ENCODE assay signal across 9 mouse cellular contexts in genomic region chr15:80215716-80216479, GRCm38 (mm10). TPM values are rescaled to one million over a fixed set of nuclear protein-coding genes. Genes with fewer than 3 reads are reported as not detected.
DNase-seq lines count a peak whose midpoint lies in the region; ATAC-seq and TF ChIP-seq lines count a peak whose summit lies in the region.
"Had no signal": no experiment of that assay in that cellular context is flagged by ENCODE, and none has a peak within 500 bp of the region (broad histone marks: within the 10 kb centered on the region; RNA-seq: fewer than 3 reads in every experiment).

No protein-coding gene starts in this region.

- H3K4me3 ChIP-seq in forebrain, postnatal 0 days (ENCODE audit: low read depth, low read length) = no peak overlapping the region
- no peak overlapping the region for H3K4me3 ChIP-seq in forebrain, embryonic 13.5 days
- H3K4me3 ChIP-seq in liver, adult 2 months (ENCODE audit: insufficient read depth, low read depth, low read length) = no peak overlapping the region
- no peak overlapping the region for H3K4me3 ChIP-seq in liver, embryonic 11.5 days (ENCODE audit: low read depth, low read length)
- H3K4me3 ChIP-seq in ES-E14 (ENCODE audit: insufficient read depth in 1 of 2, low read depth in 1 of 2, low read length in 2 of 2, poor library complexity in 1 of 2, severe bottlenecking in 1 of 2) = peak overlapping the region in 1 of 2 experiments; percentile 17; a peak in 1 of 4 replicates
- H3K4me3 ChIP-seq in limb, embryonic 14.5 days (replicated peaks; ENCODE audit: low read length) = no peak overlapping the region
- no peak overlapping the region for H3K4me3 ChIP-seq in neural tube, embryonic 15.5 days (replicated peaks)

- peak; percentile 45 for ATAC-seq in forebrain, postnatal 0 days
- ATAC-seq in forebrain, embryonic 13.5 days = no peak
- ATAC-seq in liver, embryonic 11.5 days (replicated peaks; ENCODE audit: low FRiP score) = no peak
- no peak for ATAC-seq in limb, embryonic 14.5 days (ENCODE audit: low FRiP score, low read depth)
- ATAC-seq in erythroblast, adult 5-6 weeks (replicated peaks; ENCODE audit: low FRiP score, poor library complexity, severe bottlenecking) = no peak
- ATAC-seq in neural tube, embryonic 15.5 days (ENCODE audit: low FRiP score) = no peak

- H3K79me2 ChIP-seq in liver, adult 2 months (ENCODE audit: control insufficient read depth, insufficient read depth, low read length) = no peaks in the 10 kb centered on the region

- H3K27me3 ChIP-seq in forebrain, postnatal 0 days (ENCODE audit: insufficient read depth, low read length) = no peaks in the 10 kb centered on the region
- H3K27me3 ChIP-seq in forebrain, embryonic 13.5 days = no peaks in the 10 kb centered on the region
- no peaks in the 10 kb centered on the region for H3K27me3 ChIP-seq in liver, adult 2 months (ENCODE audit: control insufficient read depth, insufficient read depth, low read length)
- H3K27me3 ChIP-seq in liver, embryonic 11.5 days (replicated peaks; ENCODE audit: control insufficient read depth, insufficient read depth, low read length) = peaks cover 7% of the 10 kb centered on the region; the same call in 1 of the 2 replicates
- no peaks in the 10 kb centered on the region for H3K27me3 ChIP-seq in limb, embryonic 14.5 days (ENCODE audit: control insufficient read depth, insufficient read depth, low read length)
- no peaks in the 10 kb centered on the region for H3K27me3 ChIP-seq in neural tube, embryonic 15.5 days (replicated peaks)

- peaks cover 35% of the 10 kb centered on the region for H3K36me3 ChIP-seq in forebrain, postnatal 0 days (ENCODE audit: insufficient read depth)
- H3K36me3 ChIP-seq in forebrain, embryonic 13.5 days (ENCODE audit: poor library complexity, severe bottlenecking) = peaks cover 27% of the 10 kb centered on the region
- no peaks in the 10 kb centered on the region for H3K36me3 ChIP-seq in liver, adult 2 months (ENCODE audit: control insufficient read depth, insufficient read depth, low read length)
- H3K36me3 ChIP-seq in liver, embryonic 11.5 days (ENCODE audit: control insufficient read depth, insufficient read depth, low read length) = no peaks in the 10 kb centered on the region
- H3K36me3 ChIP-seq in ES-E14 (ENCODE audit: control insufficient read depth, insufficient read depth, low read length, poor library complexity, severe bottlenecking) = no peaks in the 10 kb centered on the region
- H3K36me3 ChIP-seq in limb, embryonic 14.5 days (ENCODE audit: control insufficient read depth, insufficient read depth, low read length) = peaks cover 32% of the 10 kb centered on the region
- H3K36me3 ChIP-seq in neural tube, embryonic 15.5 days = peaks cover 35% of the 10 kb centered on the region

- in situ Hi-C loops in ES-E14 (cut with MboI; ENCODE audit: low sequenced_read_pairs in 2 of 2, unreplicated experiment in 2 of 2) = no loop called here

- no peaks in the 10 kb centered on the region for H3K4me1 ChIP-seq in forebrain, postnatal 0 days (ENCODE audit: insufficient read depth)
- no peaks in the 10 kb centered on the region for H3K4me1 ChIP-seq in forebrain, embryonic 13.5 days
- no peaks in the 10 kb centered on the region; the same call in 1 of the 2 replicates for H3K4me1 ChIP-seq in liver, adult 2 months (ENCODE audit: control insufficient read depth, insufficient read depth, low read length)
- peaks cover 7% of the 10 kb centered on the region for H3K4me1 ChIP-seq in liver, embryonic 11.5 days (replicated peaks; ENCODE audit: control insufficient read depth, insufficient read depth, low read length)
- peaks cover 2 to 12% of the 10 kb centered on the region in 2 experiments; a peak in 1 of 4 replicates for H3K4me1 ChIP-seq in ES-E14 (ENCODE audit: control insufficient read depth in 2 of 2, insufficient read depth in 2 of 2, low read length in 2 of 2, poor library complexity in 1 of 2)
- H3K4me1 ChIP-seq in limb, embryonic 14.5 days (ENCODE audit: control insufficient read depth, insufficient read depth, low read length) = no peaks in the 10 kb centered on the region
- 0 out of 2 replicates have a peak, but pooled peaks cover 5% of the 10 kb centered on the region for H3K4me1 ChIP-seq in neural tube, embryonic 15.5 days

- TF ChIP-seq POLR2A in liver, adult 2 months (IDR thresholded peaks at IDR 0.05; ENCODE audit: extremely low read depth, insufficient read depth, low read length) = no peak
- no peak for TF ChIP-seq POLR2A in limb, embryonic 14.5 days (IDR thresholded peaks at IDR 0.05; ENCODE audit: borderline replicate concordance, extremely low read depth, insufficient read depth, insufficient read length)

- H3K27ac ChIP-seq in forebrain, postnatal 0 days (ENCODE audit: low read depth, low read length) = no peak overlapping the region
- H3K27ac ChIP-seq in forebrain, embryonic 13.5 days = no peak overlapping the region
- H3K27ac ChIP-seq in liver, adult 2 months (replicated peaks; ENCODE audit: insufficient read depth, low read depth, low read length) = no peak overlapping the region
- no peak overlapping the region for H3K27ac ChIP-seq in liver, embryonic 11.5 days (ENCODE audit: low read depth, low read length)
- peak overlapping the region; percentile 30; the same call in 1 of the 2 replicates for H3K27ac ChIP-seq in ES-E14 (ENCODE audit: insufficient read depth, low read depth, low read length, poor library complexity, severe bottlenecking)
- no peak overlapping the region for H3K27ac ChIP-seq in limb, embryonic 14.5 days (replicated peaks; ENCODE audit: low read depth, low read length)
- no peak overlapping the region for H3K27ac ChIP-seq in neural tube, embryonic 15.5 days (replicated peaks)

- DNase-seq in forebrain, postnatal 0 days = peak; percentile 43
- no peak for DNase-seq in liver, adult 2 months (ENCODE audit: extremely low read depth, low read depth, low spot score)
- DNase-seq in liver, embryonic 11.5 days (ENCODE audit: low spot score) = no peak
- DNase-seq in ES-E14 (ENCODE audit: low read depth, low spot score) = no peak
- DNase-seq in limb, embryonic 14.5 days (ENCODE audit: low spot score) = peak; percentile 55

- H3K9me3 ChIP-seq in forebrain, postnatal 0 days (ENCODE audit: low read length) = no peaks in the 10 kb centered on the region
- no peaks in the 10 kb centered on the region for H3K9me3 ChIP-seq in forebrain, embryonic 13.5 days (replicated peaks)
- no peaks in the 10 kb centered on the region for H3K9me3 ChIP-seq in liver, embryonic 11.5 days (ENCODE audit: control insufficient read depth, low read length)
- no peaks in the 10 kb centered on the region for H3K9me3 ChIP-seq in ES-E14 (ENCODE audit: control insufficient read depth, insufficient read depth, low read depth, low read length)
- H3K9me3 ChIP-seq in limb, embryonic 14.5 days (ENCODE audit: control insufficient read depth, low read length) = no peaks in the 10 kb centered on the region
- no peaks in the 10 kb centered on the region for H3K9me3 ChIP-seq in neural tube, embryonic 15.5 days (replicated peaks)

- H3K9ac ChIP-seq in forebrain, postnatal 0 days = no peak overlapping the region
- no peak overlapping the region for H3K9ac ChIP-seq in forebrain, embryonic 13.5 days
- H3K9ac ChIP-seq in liver, adult 2 months (ENCODE audit: low read depth, low read length) = no peak overlapping the region
- H3K9ac ChIP-seq in liver, embryonic 11.5 days (ENCODE audit: low read depth, low read length) = no peak overlapping the region
- peak overlapping the region; percentile 28; the same call in 1 of the 2 replicates for H3K9ac ChIP-seq in ES-E14 (ENCODE audit: insufficient read depth, low read depth, low read length, poor library complexity, severe bottlenecking)
- H3K9ac ChIP-seq in limb, embryonic 14.5 days (ENCODE audit: low read depth, low read length, severe bottlenecking) = no peak overlapping the region
- no peak overlapping the region for H3K9ac ChIP-seq in neural tube, embryonic 15.5 days (replicated peaks)

- no peak overlapping the region for H3K4me2 ChIP-seq in forebrain, postnatal 0 days (ENCODE audit: low read depth)
- no peak overlapping the region for H3K4me2 ChIP-seq in forebrain, embryonic 13.5 days
- H3K4me2 ChIP-seq in liver, embryonic 11.5 days = no peak overlapping the region
- H3K4me2 ChIP-seq in limb, embryonic 14.5 days (replicated peaks; ENCODE audit: low read depth, low read length, severe bottlenecking) = no peak overlapping the region
- H3K4me2 ChIP-seq in neural tube, embryonic 15.5 days = no peak overlapping the region

- 19% methylated on average over 10 of the region's 10 CpGs for WGBS in forebrain, postnatal 0 days
- WGBS in forebrain, embryonic 13.5 days = 24% methylated on average over 8 of the region's 10 CpGs
- 27% methylated on average over 10 of the region's 10 CpGs for WGBS in liver, adult 2 months
- 17% methylated on average over 10 of the region's 10 CpGs for WGBS in liver, embryonic 11.5 days
- 17% methylated on average over 9 of the region's 10 CpGs for WGBS in limb, embryonic 14.5 days
- 18% methylated on average over 10 of the region's 10 CpGs for WGBS in neural tube, embryonic 15.5 days

- peak; percentile 56 for TF ChIP-seq CTCF in forebrain, postnatal 0 days (IDR thresholded peaks at IDR 0.05; ENCODE audit: low read depth)
- TF ChIP-seq CTCF in liver, adult 2 months (IDR thresholded peaks at IDR 0.05; ENCODE audit: low read depth, low read length) = peak; percentile 62

RNA-seq across cellular contexts. Expression of gene Mief1, which starts 17.9 kb away (rescaled TPM):
- 28.1 and 37.0 TPM in 2 replicates for total RNA-seq in forebrain, postnatal 0 days (2014; rRNA removed)
- polyA plus RNA-seq in forebrain, postnatal 0 days (2015; fragmentation: Nextera tagmentation; extraction: Ambion mirVana) = 13.5 and 20.0 TPM in 2 replicates
- 39.6 and 40.3 TPM in 2 replicates for polyA plus RNA-seq in forebrain, embryonic 13.5 days (2015; fragmentation: Nextera tagmentation; extraction: Ambion mirVana)
- total RNA-seq in liver, adult 2 months (2014; rRNA removed) = 13.4 and 16.0 TPM in 2 replicates
- polyA plus RNA-seq in liver, adult 2 months (2012; rRNA removed) = 12.8 and 17.1 TPM in 2 replicates
- polyA plus RNA-seq in liver, embryonic 11.5 days (2014; fragmentation: Nextera tagmentation; extraction: Ambion mirVana) = 35.8 and 44.9 TPM in 2 replicates
- total RNA-seq in ES-E14 (2012; rRNA removed) = 47.9 and 57.7 TPM in 2 replicates
- polyA plus RNA-seq in limb, embryonic 14.5 days (2012; rRNA removed) = 13.3 and 14.0 TPM in 2 replicates
- polyA plus RNA-seq in limb, embryonic 14.5 days (2014; fragmentation: Nextera tagmentation; extraction: Ambion mirVana) = 29.9 and 32.7 TPM in 2 replicates
- 6.5 and 7.7 TPM in 2 replicates for total RNA-seq in erythroblast, adult 5-6 weeks (2015; ENCODE audit: low replicate concordance)
- total RNA-seq in erythroblast, adult 5-6 weeks (2017; ENCODE audit: low replicate concordance) = 17.8 and 18.8 TPM in 2 replicates
- polyA plus RNA-seq in neural tube, embryonic 15.5 days (2015; fragmentation: Nextera tagmentation; extraction: Ambion mirVana) = 33.3 and 34.5 TPM in 2 replicates

RNA-seq across cellular contexts. Expression of gene AC140267.1, which starts 19.7 kb away (rescaled TPM):
- not detected in 2 replicates for total RNA-seq in forebrain, postnatal 0 days (2014; rRNA removed)
- not detected in 2 replicates for polyA plus RNA-seq in forebrain, postnatal 0 days (2015; fragmentation: Nextera tagmentation; extraction: Ambion mirVana)
- 2.7 TPM in 1 of 2 replicates, not detected in the other for polyA plus RNA-seq in forebrain, embryonic 13.5 days (2015; fragmentation: Nextera tagmentation; extraction: Ambion mirVana)
- total RNA-seq in liver, adult 2 months (2014; rRNA removed) = not detected in 2 replicates
- not detected in 2 replicates for polyA plus RNA-seq in liver, adult 2 months (2012; rRNA removed)
- polyA plus RNA-seq in liver, embryonic 11.5 days (2014; fragmentation: Nextera tagmentation; extraction: Ambion mirVana) = not detected in 2 replicates
- not detected in 2 replicates for total RNA-seq in ES-E14 (2012; rRNA removed)
- not detected in 2 replicates for polyA plus RNA-seq in limb, embryonic 14.5 days (2012; rRNA removed)
- not detected in 2 replicates for polyA plus RNA-seq in limb, embryonic 14.5 days (2014; fragmentation: Nextera tagmentation; extraction: Ambion mirVana)
- total RNA-seq in erythroblast, adult 5-6 weeks (2015; ENCODE audit: low replicate concordance) = not detected in 2 replicates
- total RNA-seq in erythroblast, adult 5-6 weeks (2017; ENCODE audit: low replicate concordance) = not detected in 2 replicates
- 1.7 TPM in 1 of 2 replicates, not detected in the other for polyA plus RNA-seq in neural tube, embryonic 15.5 days (2015; fragmentation: Nextera tagmentation; extraction: Ambion mirVana)
- polyA plus RNA-seq: intestine, embryonic 14.5 days had no signal

RNA-seq across cellular contexts. Expression of gene Atf4, which starts 39.1 kb away (rescaled TPM):
- total RNA-seq in forebrain, postnatal 0 days (2014; rRNA removed) = 163 and 164 TPM in 2 replicates
- polyA plus RNA-seq in forebrain, postnatal 0 days (2015; fragmentation: Nextera tagmentation; extraction: Ambion mirVana) = 103 and 109 TPM in 2 replicates
- polyA plus RNA-seq in forebrain, embryonic 13.5 days (2015; fragmentation: Nextera tagmentation; extraction: Ambion mirVana) = 129 and 138 TPM in 2 replicates
- total RNA-seq in liver, adult 2 months (2014; rRNA removed) = 50.0 and 55.1 TPM in 2 replicates
- polyA plus RNA-seq in liver, adult 2 months (2012; rRNA removed) = 88.8 and 130 TPM in 2 replicates
- 186 and 188 TPM in 2 replicates for polyA plus RNA-seq in liver, embryonic 11.5 days (2014; fragmentation: Nextera tagmentation; extraction: Ambion mirVana)
- 208 and 250 TPM in 2 replicates for total RNA-seq in ES-E14 (2012; rRNA removed)
- polyA plus RNA-seq in limb, embryonic 14.5 days (2012; rRNA removed) = 319 and 398 TPM in 2 replicates
- polyA plus RNA-seq in limb, embryonic 14.5 days (2014; fragmentation: Nextera tagmentation; extraction: Ambion mirVana) = 124 and 141 TPM in 2 replicates
- total RNA-seq in erythroblast, adult 5-6 weeks (2015; ENCODE audit: low replicate concordance) = 86.3 and 108 TPM in 2 replicates
- 148 and 150 TPM in 2 replicates for total RNA-seq in erythroblast, adult 5-6 weeks (2017; ENCODE audit: low replicate concordance)
- polyA plus RNA-seq in neural tube, embryonic 15.5 days (2015; fragmentation: Nextera tagmentation; extraction: Ambion mirVana) = 106 and 113 TPM in 2 replicates

RNA-seq across cellular contexts. Expression of gene Mgat3, which starts 42.4 kb away (rescaled TPM):
- 62.8 and 65.6 TPM in 2 replicates for total RNA-seq in forebrain, postnatal 0 days (2014; rRNA removed)
- 7.5 and 9.9 TPM in 2 replicates for polyA plus RNA-seq in forebrain, postnatal 0 days (2015; fragmentation: Nextera tagmentation; extraction: Ambion mirVana)
- polyA plus RNA-seq in forebrain, embryonic 13.5 days (2015; fragmentation: Nextera tagmentation; extraction: Ambion mirVana) = 7.3 and 7.8 TPM in 2 replicates
- 0.09 and 0.13 TPM in 2 replicates for total RNA-seq in liver, adult 2 months (2014; rRNA removed)
- polyA plus RNA-seq in liver, adult 2 months (2012; rRNA removed) = 0.14 and 0.16 TPM in 2 replicates
- polyA plus RNA-seq in liver, embryonic 11.5 days (2014; fragmentation: Nextera tagmentation; extraction: Ambion mirVana) = 2.5 and 2.7 TPM in 2 replicates
- total RNA-seq in ES-E14 (2012; rRNA removed) = 7.9 and 8.5 TPM in 2 replicates
- 18.1 and 23.9 TPM in 2 replicates for polyA plus RNA-seq in limb, embryonic 14.5 days (2012; rRNA removed)
- polyA plus RNA-seq in limb, embryonic 14.5 days (2014; fragmentation: Nextera tagmentation; extraction: Ambion mirVana) = 6.7 and 8.0 TPM in 2 replicates
- total RNA-seq in erythroblast, adult 5-6 weeks (2015; ENCODE audit: low replicate concordance) = not detected in 2 replicates
- not detected in 2 replicates for total RNA-seq in erythroblast, adult 5-6 weeks (2017; ENCODE audit: low replicate concordance)
- polyA plus RNA-seq in neural tube, embryonic 15.5 days (2015; fragmentation: Nextera tagmentation; extraction: Ambion mirVana) = 15.8 and 17.5 TPM in 2 replicates

RNA-seq across cellular contexts. Expression of gene Rps19bp1, which starts 48.2 kb away (rescaled TPM):
- total RNA-seq in forebrain, postnatal 0 days (2014; rRNA removed) = 38.7 and 56.6 TPM in 2 replicates
- polyA plus RNA-seq in forebrain, postnatal 0 days (2015; fragmentation: Nextera tagmentation; extraction: Ambion mirVana) = 84.7 and 98.9 TPM in 2 replicates
- polyA plus RNA-seq in forebrain, embryonic 13.5 days (2015; fragmentation: Nextera tagmentation; extraction: Ambion mirVana) = 62.0 and 63.8 TPM in 2 replicates
- 8.3 and 12.3 TPM in 2 replicates for total RNA-seq in liver, adult 2 months (2014; rRNA removed)
- 17.0 and 19.1 TPM in 2 replicates for polyA plus RNA-seq in liver, adult 2 months (2012; rRNA removed)
- 75.4 and 80.8 TPM in 2 replicates for polyA plus RNA-seq in liver, embryonic 11.5 days (2014; fragmentation: Nextera tagmentation; extraction: Ambion mirVana)
- total RNA-seq in ES-E14 (2012; rRNA removed) = 39.1 and 59.4 TPM in 2 replicates
- polyA plus RNA-seq in limb, embryonic 14.5 days (2012; rRNA removed) = 38.4 and 44.2 TPM in 2 replicates
- polyA plus RNA-seq in limb, embryonic 14.5 days (2014; fragmentation: Nextera tagmentation; extraction: Ambion mirVana) = 61.1 and 66.0 TPM in 2 replicates
- total RNA-seq in erythroblast, adult 5-6 weeks (2015; ENCODE audit: low replicate concordance) = 15.4 and 16.5 TPM in 2 replicates
- 5.0 and 10.1 TPM in 2 replicates for total RNA-seq in erythroblast, adult 5-6 weeks (2017; ENCODE audit: low replicate concordance)
- 72.6 and 83.9 TPM in 2 replicates for polyA plus RNA-seq in neural tube, embryonic 15.5 days (2015; fragmentation: Nextera tagmentation; extraction: Ambion mirVana)

Comparison
In these comparisons a context has a peak if more than half of its experiments do, and no peak if none do; other contexts are left out.
1. DNase-seq: peak in forebrain, postnatal 0 days (single experiment) and limb, embryonic 14.5 days (single experiment); none in liver, adult 2 months (single experiment), liver, embryonic 11.5 days (single experiment) and ES-E14 (single experiment).